Mouse (Mus musculus): ENCODE data around the gene Disp1. TPM values are rescaled to one million over a fixed set of nuclear protein-coding genes. Genes with fewer than 3 reads are reported as not detected.

Gene Disp1
- polyA plus RNA-seq, 1 experiment, result 0.44 TPM

DNA sequence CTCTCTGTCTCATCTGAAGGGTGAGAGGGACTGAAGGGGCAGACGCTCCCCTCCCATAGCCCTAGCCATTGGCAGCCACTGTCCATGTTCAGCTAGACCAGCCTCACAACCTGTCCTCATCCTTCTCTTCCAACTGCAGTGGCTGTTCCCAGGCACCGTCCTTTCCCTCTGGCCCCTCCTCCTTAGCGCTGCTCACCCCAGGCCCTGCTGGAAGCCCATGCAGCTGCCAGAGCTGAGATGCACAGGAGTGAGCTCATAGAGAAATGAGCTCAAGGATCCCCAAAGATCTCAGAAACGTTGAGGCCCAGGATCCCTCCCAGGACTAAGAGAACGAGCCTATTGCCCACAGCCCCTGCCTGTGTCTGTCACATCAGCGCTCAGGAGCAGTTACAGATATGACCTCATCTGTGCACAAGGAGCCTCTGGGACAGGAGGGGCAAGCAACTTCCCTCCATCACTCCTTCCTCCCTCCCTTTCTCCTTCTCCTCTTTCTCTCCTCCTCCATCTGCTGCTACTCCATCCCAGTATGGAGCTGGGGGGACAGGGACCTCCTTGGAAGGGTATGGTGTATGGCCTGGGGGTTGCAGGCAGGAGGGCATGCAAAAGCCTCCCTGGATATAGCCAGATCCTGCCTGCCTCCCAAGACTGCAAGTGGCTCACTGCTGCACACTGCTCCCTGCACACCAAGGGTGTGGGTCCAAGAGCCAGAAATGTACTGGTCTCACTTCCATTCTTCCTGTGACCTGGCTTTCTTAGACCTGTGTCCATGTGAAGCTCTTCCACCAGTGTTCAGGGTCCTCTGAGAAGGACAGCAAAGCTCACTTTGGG, 181.2 kb downstream of the Disp1 start:
- peaks cover 7% of the 10 kb centered on the region for H3K9me3 ChIP-seq (ENCODE audit: control insufficient read depth, low read length)
- H3K27me3 ChIP-seq (ENCODE audit: control insufficient read depth), result no peaks in the 10 kb centered on the region
- TF ChIP-seq TAL1 (IDR thresholded peaks at IDR 0.05; ENCODE audit: low read length), result no peak
- no peak for TF ChIP-seq GATA1 (IDR thresholded peaks at IDR 0.05; ENCODE audit: low read length)
- no peak overlapping the region for H3K4me3 ChIP-seq (replicated peaks)
- no peaks in the 10 kb centered on the region for H3K4me1 ChIP-seq (ENCODE audit: control insufficient read depth)
- H3K36me3 ChIP-seq (ENCODE audit: control insufficient read depth), result no peaks in the 10 kb centered on the region

DNA sequence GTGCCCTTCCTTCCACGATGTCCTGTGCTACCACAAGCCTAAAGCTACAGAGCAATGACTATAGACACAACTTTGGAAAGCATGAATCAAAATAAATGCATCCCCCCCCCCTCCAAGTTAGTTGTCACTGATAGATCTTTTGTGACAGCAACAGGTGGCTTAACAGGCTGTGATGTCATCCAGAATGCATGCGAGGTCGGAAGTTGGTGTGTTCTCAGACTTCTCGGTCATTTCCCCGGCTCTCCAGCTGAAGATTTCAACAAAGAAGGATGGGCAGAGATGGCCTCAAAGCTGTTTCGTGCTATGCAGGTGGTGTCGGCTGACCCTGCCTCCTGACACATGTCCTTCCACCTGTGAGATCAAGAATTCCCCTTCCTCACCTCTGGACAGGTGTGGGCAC, 181.9 kb downstream of the Disp1 start:
- no peak overlapping the region for H3K4me3 ChIP-seq (replicated peaks)
- H3K9me3 ChIP-seq (ENCODE audit: control insufficient read depth, low read length), result peaks cover 7% of the 10 kb centered on the region
- H3K27me3 ChIP-seq (ENCODE audit: control insufficient read depth), result no peaks in the 10 kb centered on the region
- TF ChIP-seq TAL1 (IDR thresholded peaks at IDR 0.05; ENCODE audit: low read length) (no peak), GATA1 (IDR thresholded peaks at IDR 0.05; ENCODE audit: low read length) (no peak)
- H3K4me1 ChIP-seq (ENCODE audit: control insufficient read depth), result no peaks in the 10 kb centered on the region
- H3K36me3 ChIP-seq (ENCODE audit: control insufficient read depth), result no peaks in the 10 kb centered on the region

Other genes starting within 250 kb of the Disp1 start
- gene Aida, start 75.1 kb upstream of the Disp1 start, polyA plus RNA-seq (2012), result 3.1 and 3.7 TPM in 2 replicates
- gene Brox, start 75.7 kb upstream of the Disp1 start, polyA plus RNA-seq (2012), result 0.35 and 0.40 TPM in 2 replicates
- 1.7 and 2.1 TPM in 2 replicates for gene Mia3, start 148.0 kb upstream of the Disp1 start, polyA plus RNA-seq (2012)
- 0.09 TPM in 1 of 2 replicates, not detected in the other for gene Taf1a, start 167.5 kb upstream of the Disp1 start, polyA plus RNA-seq (2012)
- not detected in 2 replicates for gene Hhipl2, start 196.7 kb upstream of the Disp1 start, polyA plus RNA-seq (2012)